In the genomic region with DNA sequence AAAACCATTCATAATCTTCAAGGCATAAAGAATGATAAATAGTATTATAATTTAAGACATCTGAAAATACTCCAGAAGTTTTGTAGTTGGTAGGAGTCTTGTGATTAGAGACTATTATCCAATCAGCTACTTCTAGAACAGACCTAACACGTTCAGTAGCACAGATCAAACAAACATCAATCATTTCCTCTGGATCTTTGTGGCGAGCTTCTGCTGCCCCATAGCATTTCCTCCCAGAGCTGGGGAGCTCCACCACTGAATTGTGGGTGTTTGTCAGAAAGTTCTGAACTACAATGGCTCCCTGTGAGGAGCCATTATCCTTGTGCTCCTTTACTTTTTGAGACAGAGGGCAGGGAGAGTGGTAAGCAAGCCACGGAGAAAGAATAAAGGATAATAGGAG, we compare ENCODE assay signal across 24 mouse cellular contexts. TPM values are rescaled to one million over a fixed set of nuclear protein-coding genes. Genes with fewer than 3 reads are reported as not detected.
DNase-seq lines count a peak whose midpoint lies in the region; ATAC-seq lines count a peak whose summit lies in the region.
"Had no signal": no experiment of that assay in that cellular context is flagged by ENCODE, and none has a peak within 500 bp of the region (broad histone marks: within the 10 kb centered on the region; RNA-seq: fewer than 3 reads in every experiment).

No protein-coding gene starts in this region.

- peak; percentile 61 for ATAC-seq in activated CD4-positive, CD25-positive, alpha-beta regulatory T cell, adult 4 months
- peak; percentile 71 for ATAC-seq in inflammation-experienced regulatory T-cells, adult 6 months
- no peak for ATAC-seq in erythroid progenitor cell, adult 5-6 weeks (replicated peaks; ENCODE audit: low FRiP score, poor library complexity, severe bottlenecking)
- ATAC-seq: forebrain, embryonic 14.5 days; forebrain, postnatal 0 days; hindbrain, embryonic 16.5 days; intestine, postnatal 0 days had no signal

- peak; percentile 7 for DNase-seq in CD4-positive helper T cell, adult 2 months (ENCODE audit: low read depth, low spot score)
- peak; percentile 37 for DNase-seq in CD4-positive, CD25-positive, alpha-beta regulatory T cell, adult 2 months (ENCODE audit: low read depth, low spot score)
- DNase-seq in cerebellum, adult 9-11 months, result no peak
- no peak for DNase-seq in adrenal gland, adult 8-10 months
- no peak for DNase-seq in cerebellum, postnatal 25 days
- DNase-seq: adrenal gland, postnatal 14 days; cerebellum, adult 18-20 months; cerebellum, adult 9-10 months; forebrain, postnatal 0 days; gastrocnemius, postnatal 25 days; heart, adult 18-20 months; heart, postnatal 10 days; heart, postnatal 36 days had no signal

RNA-seq across cellular contexts. Expression of a gene that starts 24.1 kb away (rescaled TPM):
- polyA plus RNA-seq in activated CD4-positive, CD25-positive, alpha-beta regulatory T cell, adult 4 months (2017; shearing (Covaris generic)), result 10 to 100 TPM; 19.6 to 22.7 TPM
- 10 to 100 TPM in 2 of 3 experiments, 1 to 10 TPM in 1; 5.4 to 29.1 (median 24.6) TPM for polyA plus RNA-seq in inflammation-experienced regulatory T-cells, adult 6 months (2017; shearing (Covaris generic))
- total RNA-seq in adrenal gland, adult 8-10 months (2022), result 1 to 10 TPM; 1.0 to 4.6 (median 2.2) TPM
- total RNA-seq in erythroid progenitor cell, adult 5-6 weeks (2015; ENCODE audit: low replicate concordance), result 4.0 and 4.2 TPM in 2 replicates
- total RNA-seq in erythroid progenitor cell, adult 5-6 weeks (2017; ENCODE audit: low replicate concordance), result not detected in 2 replicates

RNA-seq across cellular contexts. Expression of a gene that starts 53.4 kb away (rescaled TPM):
- polyA plus RNA-seq in activated CD4-positive, CD25-positive, alpha-beta regulatory T cell, adult 4 months (2017; shearing (Covaris generic)), result under 1 TPM in 1 of 2 experiments, not detected in 1; 0.53 TPM
- polyA plus RNA-seq in inflammation-experienced regulatory T-cells, adult 6 months (2017; shearing (Covaris generic)), result under 1 TPM; 0.17 to 0.57 (median 0.45) TPM
- not detected for total RNA-seq in adrenal gland, adult 8-10 months (2022)
- total RNA-seq in erythroid progenitor cell, adult 5-6 weeks (2015; ENCODE audit: low replicate concordance), result not detected in 2 replicates
- not detected in 2 replicates for total RNA-seq in erythroid progenitor cell, adult 5-6 weeks (2017; ENCODE audit: low replicate concordance)
- total RNA-seq: adrenal gland, adult 18-20 months; adrenal gland, postnatal 14 days; adrenal gland, postnatal 4 days; forebrain, postnatal 0 days; gastrocnemius, adult 8-10 months; gastrocnemius, postnatal 25 days; heart, adult 18-20 months; heart, postnatal 10 days; heart, postnatal 36 days had no signal
- polyA plus RNA-seq: brain, embryonic 14.5 days; C2C12 had no signal

Comparison
In these comparisons a context has a peak if more than half of its experiments do, and no peak if none do; other contexts are left out.
1. DNase-seq: peak in CD4-positive helper T cell, adult 2 months (single experiment) and CD4-positive, CD25-positive, alpha-beta regulatory T cell, adult 2 months (single experiment); none in cerebellum, adult 9-11 months (single experiment), adrenal gland, adult 8-10 months (single experiment) and cerebellum, postnatal 25 days (0 of 2).